Mouse (Mus musculus) megakaryocyte, embryonic 14.5 days (primary cell): ENCODE measurements around the gene Nrxn2. TPM values are rescaled to one million over a fixed set of nuclear protein-coding genes. Genes with fewer than 3 reads are reported as not detected.

ENCODE experiments used
- H3K27me3 ChIP-seq: replicated peaks from 2 replicates; pipeline ENCODE3; 2012; ENCODE audit warnings: inconsistent platforms
- H3K36me3 ChIP-seq: replicated peaks from 2 replicates; pipeline ENCODE3; 2012; ENCODE audit warnings: low read length, inconsistent platforms, mixed read lengths
- H3K4me1 ChIP-seq: 2 replicates; pipeline ENCODE4 v1.6.1; 2012; ENCODE audit warnings: inconsistent platforms
- H3K4me3 ChIP-seq: replicated peaks from 2 replicates; pipeline ENCODE3; 2012; ENCODE audit warnings: moderate library complexity, mild to moderate bottlenecking, inconsistent platforms
- H3K9me3 ChIP-seq: 2 replicates; pipeline ENCODE4 v1.6.1; 2012; ENCODE audit warnings: inconsistent platforms
- FLI1 ChIP-seq: IDR thresholded peaks from 2 replicates; pipeline ENCODE4 v1.6.1; 2012; ENCODE audit warnings: low read length, inconsistent platforms, mixed read lengths
- GATA1 ChIP-seq: IDR thresholded peaks from 3 replicates; pipeline ENCODE4 v1.6.1; 2012; ENCODE audit warnings: mixed read lengths, low read length, inconsistent platforms, borderline replicate concordance
- polyA plus RNA-seq: library from polyadenylated mRNA; stranded (reverse); fragments of >175 nt; gene quantifications from 2 replicates; pipeline ENCODE4 v1.2.3, GENCODE M21; 2012; ENCODE audit warnings: low replicate concordance; ENCODE audit not compliant: insufficient read depth

Gene Nrxn2
- polyA plus RNA-seq, 1 experiment: 0.62 TPM

- H3K9me3 ChIP-seq: no peaks in the 10 kb centered on the region
- no peak for TF ChIP-seq GATA1
- no peak for TF ChIP-seq FLI1
These were observed 108.9 kb downstream of the Nrxn2 start for GRCm38 (mm10) chr19:6527439-6527838.

GRCm38 (mm10) chr19:6527839-6528531 lies 109.5 kb downstream of the Nrxn2 start:
- no peak overlapping the region for H3K4me3 ChIP-seq
- H3K27me3 ChIP-seq: peaks cover 96% of the 10 kb centered on the region
- no peaks in the 10 kb centered on the region for H3K9me3 ChIP-seq
- H3K36me3 ChIP-seq: no peaks in the 10 kb centered on the region
- H3K4me1 ChIP-seq: peaks cover 19% of the 10 kb centered on the region
- TF ChIP-seq GATA1: no peak
- no peak for TF ChIP-seq FLI1

More at GRCm38 (mm10) chr19:6527439-6527838, 108.9 kb downstream of the Nrxn2 start:
- H3K27me3 ChIP-seq: peaks cover 96% of the 10 kb centered on the region
- peaks cover 19% of the 10 kb centered on the region for H3K4me1 ChIP-seq
- H3K4me3 ChIP-seq: no peak overlapping the region
- no peaks in the 10 kb centered on the region for H3K36me3 ChIP-seq

GRCm38 (mm10) chr19:6529265-6529985 lies 110.9 kb downstream of the Nrxn2 start:
- no peak overlapping the region for H3K4me3 ChIP-seq
- peaks cover 19% of the 10 kb centered on the region for H3K4me1 ChIP-seq
- H3K9me3 ChIP-seq: no peaks in the 10 kb centered on the region
- peaks cover 96% of the 10 kb centered on the region for H3K27me3 ChIP-seq
- TF ChIP-seq GATA1 (no peak), FLI1 (no peak)
- H3K36me3 ChIP-seq: no peaks in the 10 kb centered on the region

GRCm38 (mm10) chr19:6530359-6530758 lies 111.8 kb downstream of the Nrxn2 start:
- Histone ChIP-seq H3K4me3 (no peak overlapping the region), H3K36me3 (no peaks in the 10 kb centered on the region), H3K4me1 (peaks cover 19% of the 10 kb centered on the region), H3K27me3 (peaks cover 95% of the 10 kb centered on the region), H3K9me3 (no peaks in the 10 kb centered on the region)
- TF ChIP-seq FLI1: no peak

- Histone ChIP-seq H3K9me3 (no peaks in the 10 kb centered on the region), H3K4me3 (peak overlapping the region; percentile 54), H3K27me3 (peaks cover 96% of the 10 kb centered on the region), H3K4me1 (peaks cover 19% of the 10 kb centered on the region), H3K36me3 (no peaks in the 10 kb centered on the region)
- TF ChIP-seq FLI1 (no peak), GATA1 (no peak)
These were observed 112.6 kb downstream of the Nrxn2 start for GRCm38 (mm10) chr19:6531011-6531631.

- peaks cover 96% of the 10 kb centered on the region for H3K27me3 ChIP-seq
- no peaks in the 10 kb centered on the region for H3K9me3 ChIP-seq
- TF ChIP-seq FLI1 (no peak), GATA1 (no peak)
- H3K4me1 ChIP-seq: peaks cover 19% of the 10 kb centered on the region
- peak overlapping the region; percentile 81 for H3K4me3 ChIP-seq
- H3K36me3 ChIP-seq: no peaks in the 10 kb centered on the region
These were observed 113.4 kb downstream of the Nrxn2 start for GRCm38 (mm10) chr19:6531832-6532471.

- Histone ChIP-seq H3K36me3 (no peaks in the 10 kb centered on the region), H3K4me1 (peaks cover 19% of the 10 kb centered on the region), H3K27me3 (peaks cover 96% of the 10 kb centered on the region), H3K4me3 (no peak overlapping the region), H3K9me3 (no peaks in the 10 kb centered on the region)
- TF ChIP-seq GATA1 (no peak), FLI1 (no peak)
These were observed 114.1 kb downstream of the Nrxn2 start for GRCm38 (mm10) chr19:6532656-6533055.

- TF ChIP-seq FLI1 (no peak), GATA1 (no peak)
- Histone ChIP-seq H3K9me3 (no peaks in the 10 kb centered on the region), H3K27me3 (peaks cover 96% of the 10 kb centered on the region), H3K4me3 (no peak overlapping the region), H3K36me3 (no peaks in the 10 kb centered on the region), H3K4me1 (peaks cover 23% of the 10 kb centered on the region)
These were observed 115.0 kb downstream of the Nrxn2 start for GRCm38 (mm10) chr19:6533290-6534117.

- Histone ChIP-seq H3K36me3 (no peaks in the 10 kb centered on the region), H3K4me1 (peaks cover 23% of the 10 kb centered on the region), H3K4me3 (no peak overlapping the region), H3K27me3 (peaks cover 96% of the 10 kb centered on the region), H3K9me3 (no peaks in the 10 kb centered on the region)
- no peak for TF ChIP-seq GATA1
- TF ChIP-seq FLI1: no peak
These were observed 115.5 kb downstream of the Nrxn2 start for GRCm38 (mm10) chr19:6534118-6534415.
